Mouse (Mus musculus) adrenal gland, postnatal 14 days (tissue): ENCODE results near the gene Gpatch8. TPM values are rescaled to one million over a fixed set of nuclear protein-coding genes. Genes with fewer than 3 reads are reported as not detected.

ENCODE experiments used
- DNase-seq: peaks from one replicate; pipeline ENCODE4 v3.0.0; 2021; ENCODE audit warnings: mixed read lengths
- long read RNA-seq, 2 experiments: library from polyadenylated mRNA; stranded (forward); transcript quantifications; one replicate each; pipeline ENCODE4 v2.0.0; 2021
- total RNA-seq: library from RNA; stranded (reverse); gene quantifications from 2 replicates; pipeline ENCODE4 v1.2.3, GENCODE M21; 2021

The Gpatch8 gene
- 29.7 and 29.9 TPM in 2 replicates for total RNA-seq
- long read RNA-seq, experiment 1, full-length matches to known transcripts: 1 of 6 reads
- long read RNA-seq, experiment 1, partial matches to known transcripts: 0 of 6 reads
- long read RNA-seq, experiment 1, other reads (novel, unspliced or antisense): 5 of 6 reads
- long read RNA-seq, experiment 2, partial matches to known transcripts: 1 of 4 reads
- long read RNA-seq, experiment 2, other reads (novel, unspliced or antisense): 3 of 4 reads

- peak; percentile 97 for DNase-seq
These were observed at the start of gene Gpatch8 for GRCm38 (mm10) chr11:102556031-102556715. Gene Gpatch8, minus strand, starts transcription at chr11:102556392.

- DNase-seq: peak; percentile 57
These were observed 48.8 kb upstream of the Gpatch8 start for GRCm38 (mm10) chr11:102604777-102605552.

- peak; percentile 91 for DNase-seq
These were observed 47.9 kb upstream of the Gpatch8 start, which contains the start of gene Fzd2 for GRCm38 (mm10) chr11:102604010-102604584. Gene Fzd2, plus strand, starts transcription at chr11:102604396.

- peak; percentile 70 for DNase-seq
These were observed 47.3 kb upstream of the Gpatch8 start for GRCm38 (mm10) chr11:102603496-102603850.

GRCm38 (mm10) chr11:102602816-102603495, 46.8 kb upstream of the Gpatch8 start:
- peak; percentile 18 for DNase-seq

GRCm38 (mm10) chr11:102599912-102600311, 43.7 kb upstream of the Gpatch8 start:
- no peak for DNase-seq

- DNase-seq: no peak
These were observed 39.2 kb upstream of the Gpatch8 start for GRCm38 (mm10) chr11:102595341-102595820.

GRCm38 (mm10) chr11:102587554-102587953, 31.4 kb upstream of the Gpatch8 start:
- no peak for DNase-seq

GRCm38 (mm10) chr11:102586445-102587130, 30.4 kb upstream of the Gpatch8 start:
- DNase-seq: no peak

GRCm38 (mm10) chr11:102582736-102583135, 26.5 kb upstream of the Gpatch8 start:
- DNase-seq: no peak

GRCm38 (mm10) chr11:102582016-102582610, 25.9 kb upstream of the Gpatch8 start:
- DNase-seq: no peak

- DNase-seq: peak; percentile 24
These were observed 25.3 kb upstream of the Gpatch8 start for GRCm38 (mm10) chr11:102581281-102582015.

- no peak for DNase-seq
These were observed 23.8 kb upstream of the Gpatch8 start for GRCm38 (mm10) chr11:102580034-102580330.

GRCm38 (mm10) chr11:102579165-102580033, 23.2 kb upstream of the Gpatch8 start, which contains the start of gene Gm11627:
Gene Gm11627, minus strand, starts transcription at chr11:102579461.
- no peak for DNase-seq

- DNase-seq: peak; percentile 93
These were observed 22.3 kb upstream of the Gpatch8 start for GRCm38 (mm10) chr11:102578341-102579118.

GRCm38 (mm10) chr11:102576050-102576754, 20.0 kb upstream of the Gpatch8 start:
- no peak for DNase-seq

- DNase-seq: no peak
These were observed 18.8 kb upstream of the Gpatch8 start for GRCm38 (mm10) chr11:102575034-102575433.
